Comparison of ENCODE assay signal across 8 mouse cellular contexts in genomic region chr17:31833752-31834151, GRCm38 (mm10). TPM values are rescaled to one million over a fixed set of nuclear protein-coding genes. Genes with fewer than 3 reads are reported as not detected.
DNase-seq lines count a peak whose midpoint lies in the region; ATAC-seq and TF ChIP-seq lines count a peak whose summit lies in the region.

No protein-coding gene starts in this region.

- TF ChIP-seq CTCF in heart, adult 2 months (IDR thresholded peaks at IDR 0.05), result no peak
- TF ChIP-seq CTCF in bone marrow, adult 2 months (IDR thresholded peaks at IDR 0.05; ENCODE audit: control insufficient read depth, insufficient read depth, low read length), result no peak

- ATAC-seq in activated CD4-positive, CD25-positive, alpha-beta regulatory T cell, adult 4 months, result no peak

- no peak overlapping the region for H3K4me3 ChIP-seq in heart, adult 2 months
- H3K4me3 ChIP-seq in bone marrow, adult 2 months (replicated peaks; ENCODE audit: control insufficient read depth, low read depth, low read length), result no peak overlapping the region
- H3K4me3 ChIP-seq in macrophage (ENCODE audit: inconsistent target), result no peak overlapping the region

- intact Hi-C loops in heart, adult 2 months (cut with DNase I), result no loop called here
- intact Hi-C loops in heart, postnatal 36 days (cut with DNase I), result loop anchor here (2.0 to 5.0 kb wide), 2 partner anchors 15 to 41 kb away; no protein-coding TSS in a partner anchor

- peak overlapping the region; percentile 46 for H3K27ac ChIP-seq in heart, adult 2 months
- H3K27ac ChIP-seq in bone marrow, adult 2 months (ENCODE audit: control insufficient read depth, insufficient read depth, low read depth, low read length, poor library complexity), result peak overlapping the region; percentile 91
- H3K27ac ChIP-seq in macrophage, result peak overlapping the region; percentile 99

- H3K4me1 ChIP-seq in heart, adult 2 months (ENCODE audit: control insufficient read depth, insufficient read depth, low read length), result peaks cover 16% of the 10 kb centered on the region
- H3K4me1 ChIP-seq in bone marrow, adult 2 months (ENCODE audit: control insufficient read depth, insufficient read depth, low read length), result peaks cover 25% of the 10 kb centered on the region

- TF ChIP-seq POLR2A in heart, adult 2 months (IDR thresholded peaks at IDR 0.05; ENCODE audit: insufficient read depth, low read depth, low read length), result no peak
- 0 out of 2 replicates have a peak, but pooled peaks have one; percentile 26 for TF ChIP-seq POLR2A in bone marrow, adult 2 months (IDR thresholded peaks at IDR 0.05; ENCODE audit: borderline replicate concordance, control insufficient read depth, low read depth, low read length)

- TF ChIP-seq EP300 in heart, adult 2 months (IDR thresholded peaks at IDR 0.05; ENCODE audit: insufficient read depth, low read depth, low read length), result no peak

- no peaks in the 10 kb centered on the region for H3K36me3 ChIP-seq in heart, adult 2 months (ENCODE audit: control insufficient read depth, insufficient read depth, low read length)
- no peaks in the 10 kb centered on the region for H3K36me3 ChIP-seq in macrophage (ENCODE audit: inconsistent target)

- peak; percentile 59 to 62 for DNase-seq in heart, adult 2 months
- no peak for DNase-seq in heart, adult 9 months (ENCODE audit: low spot score in 2 of 2)
- DNase-seq in heart, postnatal 36 days, result peak; percentile 55 to 59
- DNase-seq in cerebellum, adult 9-10 months, result no peak
- DNase-seq in right cerebral cortex, postnatal 10 days (ENCODE audit: low spot score in 2 of 2), result no peak

- 21% methylated on average over 7 of the region's 7 CpGs for WGBS in heart, adult 2 months
- WGBS in bone marrow, adult 2 months, result 8% methylated on average over 7 of the region's 7 CpGs
- WGBS in macrophage (ENCODE audit: missing documents), result 6% methylated on average over 7 of the region's 7 CpGs

- H3K27me3 ChIP-seq in heart, adult 2 months (ENCODE audit: control insufficient read depth, insufficient read depth, low read length), result no peaks in the 10 kb centered on the region

- no peaks in the 10 kb centered on the region for H3K79me2 ChIP-seq in heart, adult 2 months (replicated peaks; ENCODE audit: control insufficient read depth, insufficient read depth, low read length)
- no peaks in the 10 kb centered on the region for H3K79me2 ChIP-seq in macrophage (ENCODE audit: inconsistent target)

- H3K9ac ChIP-seq in heart, adult 2 months (ENCODE audit: low read depth, low read length), result 0 out of 2 replicates have a peak overlapping the region, but pooled peaks have one; percentile 12

RNA-seq across cellular contexts. Expression of gene Sik1, which starts 21.9 kb away (rescaled TPM):
- total RNA-seq in heart, adult 2 months (2021), result 10 to 100 TPM; 39.6 to 62.7 TPM
- 15.4 and 21.0 TPM in 2 replicates for polyA plus RNA-seq in heart, adult 2 months (2012; rRNA removed)
- polyA plus RNA-seq in bone marrow, adult 2 months (2011; ENCODE audit: insufficient read depth, insufficient read length, low replicate concordance, missing spikeins), result 24.1 and 42.9 TPM in 2 replicates
- 10 to 100 TPM; 24.0 to 68.3 TPM for total RNA-seq in heart, postnatal 36 days (2021)
- total RNA-seq in macrophage (2018; cell fraction: chromatin; rRNA removed), result 10 to 100 TPM in 24 of 26 experiments, 1 to 10 TPM in 2; 2.6 to 74.2 (median 27.9) TPM
- 10 to 100 TPM in 20 of 26 experiments, 1 to 10 TPM in 6; 1.9 to 28.3 (median 15.6) TPM for total RNA-seq in macrophage (2018; cell fraction: cytosol; rRNA removed)
- 10 to 100 TPM in 20 of 26 experiments, 1 to 10 TPM in 6; 4.1 to 41.4 (median 13.5) TPM for total RNA-seq in macrophage (2018; cell fraction: nucleus; rRNA removed)
- 6.1 to 8.6 TPM (median 7.3 TPM) in 3 replicates for polyA plus RNA-seq in macrophage (2018)
- polyA plus RNA-seq in activated CD4-positive, CD25-positive, alpha-beta regulatory T cell, adult 4 months (2017; shearing (Covaris generic)), result 1 to 10 TPM; 3.2 to 4.1 TPM

Comparison
In these comparisons a context has a peak if more than half of its experiments do, and no peak if none do; other contexts are left out.
1. DNase-seq: peak in heart, adult 2 months (2 of 2) and heart, postnatal 36 days (2 of 2); none in heart, adult 9 months (0 of 2), cerebellum, adult 9-10 months (single experiment) and right cerebral cortex, postnatal 10 days (0 of 2).
2. H3K27ac ChIP-seq: peak in every context shown above with its lines; median percentile 99 in macrophage; 91 in bone marrow, adult 2 months; 46 in heart, adult 2 months.